Mouse (Mus musculus) layer of hippocampus, adult 2 months (tissue): ENCODE results near the gene Etl4. TPM values are rescaled to one million over a fixed set of nuclear protein-coding genes. Genes with fewer than 3 reads are reported as not detected.
A peak's percentile ranks its signal among the peaks of the same experiment; 100 is the strongest.
"Not testable (repeated sequence)": the region's sequence is repeated elsewhere in the genome, so short reads cannot be mapped to it uniquely, and the experiment has no call there.

ENCODE experiments used
- DNase-seq, 2 experiments: peaks; one replicate each; pipeline ENCODE4 v3.0.0; 2022; ENCODE audit warnings: low spot score in 2 of 2
- H3K27ac ChIP-seq: fragments of 200-600 bp; 2 replicates; pipeline ENCODE4 v1.8.1; 2022
- H3K4me3 ChIP-seq: fragments of 200-600 bp; 2 replicates; pipeline ENCODE4 v1.8.1; 2022; ENCODE audit warnings: mild to moderate bottlenecking
- CTCF ChIP-seq: fragments of 200-600 bp; conservative IDR thresholded peaks from 2 replicates; pipeline ENCODE4 v1.8.1; 2022; ENCODE audit warnings: antibody characterized with exemption, mild to moderate bottlenecking, moderate library complexity
- total RNA-seq, 2 experiments: library from RNA; stranded (reverse); gene quantifications; 2 replicates each; pipeline ENCODE4 v1.2.3; 2021

The Etl4 gene
- total RNA-seq, 2 experiments from 2014 or later: 68.4 to 75.9 TPM

- H3K27ac ChIP-seq: no peak overlapping the region
- TF ChIP-seq CTCF: no peak
- H3K4me3 ChIP-seq: no peak overlapping the region
- no peak for DNase-seq
Measured at GRCm38 (mm10) chr2:20291741-20292110, 382.1 kb downstream of the Etl4 start.

DNA sequence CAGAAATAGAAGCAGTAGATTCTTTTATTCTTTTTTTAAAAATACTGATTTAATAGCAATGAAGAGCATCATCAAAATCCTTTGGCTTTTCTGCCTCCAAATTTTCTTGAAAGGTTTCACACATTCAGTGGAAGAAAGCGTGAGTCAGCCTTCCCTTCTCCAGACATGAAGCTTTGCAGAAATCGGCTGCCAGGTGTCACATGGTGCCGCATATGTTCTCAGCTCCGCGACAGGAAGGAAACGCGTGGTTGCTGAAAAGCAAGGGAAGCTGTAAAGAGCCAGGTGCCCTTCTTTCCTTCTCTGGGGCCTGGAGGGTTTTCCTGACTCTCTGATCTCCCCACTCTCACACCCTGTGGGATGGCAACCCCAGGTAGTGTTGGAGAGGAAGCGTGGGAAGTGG lies 383.8 kb downstream of the Etl4 start:
- no peak overlapping the region for H3K27ac ChIP-seq
- H3K4me3 ChIP-seq: no peak overlapping the region
- peak; percentile 58 to 82 for DNase-seq
- no peak for TF ChIP-seq CTCF

DNA sequence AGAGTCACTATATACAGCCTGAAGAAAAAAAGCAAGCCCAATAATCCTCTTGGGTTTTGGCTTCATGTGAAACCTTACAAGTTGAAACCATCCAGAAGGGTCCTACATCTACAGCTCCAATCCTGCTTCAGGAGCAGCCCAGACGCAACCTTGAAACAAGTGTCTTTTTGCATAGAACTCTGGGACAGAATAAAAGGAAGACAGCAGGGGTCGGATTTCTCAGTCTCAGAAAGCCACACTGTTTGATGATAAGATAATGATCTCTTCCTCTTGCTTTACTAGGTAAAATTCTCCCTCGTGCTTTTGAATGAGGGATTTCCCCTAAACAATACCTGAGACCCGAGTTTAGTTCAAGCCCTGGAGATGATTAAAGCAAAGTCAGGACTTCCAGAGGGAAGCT lies 385.0 kb downstream of the Etl4 start:
- no peak overlapping the region for H3K4me3 ChIP-seq
- TF ChIP-seq CTCF: no peak
- DNase-seq: no peak

GRCm38 (mm10) chr2:20302517-20302916 lies 392.9 kb downstream of the Etl4 start:
- Histone ChIP-seq H3K4me3 (no peak overlapping the region), H3K27ac (no peak overlapping the region)
- DNase-seq: no peak
- TF ChIP-seq CTCF: no peak

More for the DNA sequence above, 385.0 kb downstream of the Etl4 start:
- H3K27ac ChIP-seq: no peak overlapping the region

GRCm38 (mm10) chr2:20324954-20325353 lies 415.4 kb downstream of the Etl4 start:
- TF ChIP-seq CTCF: no peak
- no peak overlapping the region for H3K27ac ChIP-seq
- DNase-seq: no peak

DNA sequence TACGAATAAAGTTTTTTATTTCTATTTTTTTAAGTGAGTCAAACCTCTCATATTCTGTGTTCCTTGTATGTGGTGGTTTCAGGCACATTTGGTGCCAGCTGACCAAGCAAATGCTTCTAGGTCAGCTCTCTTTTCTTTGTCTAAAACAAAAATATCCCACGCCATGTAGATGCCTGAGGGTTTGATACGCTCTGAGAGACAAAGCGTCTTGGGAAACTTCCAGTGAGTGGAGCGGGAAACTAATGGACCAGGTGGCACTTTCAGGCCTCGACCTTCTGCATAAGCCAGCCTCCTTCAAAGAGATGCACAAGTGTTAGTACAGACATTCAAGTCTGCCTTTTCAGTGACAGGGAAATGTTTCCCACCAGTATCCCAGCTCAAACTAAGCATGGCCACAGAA lies 426.6 kb downstream of the Etl4 start:
- TF ChIP-seq CTCF: no peak
- Histone ChIP-seq H3K4me3 (no peak overlapping the region), H3K27ac (no peak overlapping the region)
- DNase-seq: no peak

More at GRCm38 (mm10) chr2:20324954-20325353, 415.4 kb downstream of the Etl4 start:
- H3K4me3 ChIP-seq: no peak overlapping the region

DNA sequence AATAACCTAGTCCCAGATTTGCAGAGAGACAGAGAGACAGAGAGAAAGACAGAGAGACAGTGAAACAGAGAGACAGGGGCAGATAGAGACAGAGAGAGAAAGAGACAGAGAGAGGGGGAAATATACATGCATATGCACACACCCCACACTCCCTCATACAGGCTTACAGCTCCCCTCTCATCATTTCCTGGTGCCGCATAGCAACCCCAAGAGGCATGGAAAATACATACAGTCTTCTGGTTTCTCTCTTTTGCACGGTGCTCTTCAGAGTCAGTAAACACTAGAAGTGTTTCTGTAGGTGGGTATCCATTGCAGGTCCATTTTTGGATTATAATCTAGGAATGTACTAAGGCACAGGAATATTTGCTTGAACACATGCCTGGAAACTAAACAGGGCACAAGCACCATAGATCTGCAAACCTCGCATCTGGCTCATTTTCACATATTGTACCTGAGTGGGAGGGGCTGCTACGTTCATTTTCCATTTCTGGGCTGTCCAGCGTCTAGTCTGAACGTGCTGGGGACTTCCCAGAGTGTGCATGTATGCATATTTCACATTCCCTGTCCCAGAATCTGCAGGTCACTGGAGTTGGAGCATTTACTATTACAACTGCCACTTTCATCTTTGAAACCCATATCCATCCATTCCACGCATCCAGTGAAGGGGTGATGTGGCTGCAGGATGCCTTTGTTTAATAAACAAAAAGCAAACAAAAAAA lies 429.6 kb downstream of the Etl4 start:
- Histone ChIP-seq H3K4me3 (peak overlapping the region; percentile 2), H3K27ac (no peak overlapping the region)
- TF ChIP-seq CTCF: no peak
- no peak for DNase-seq

DNA sequence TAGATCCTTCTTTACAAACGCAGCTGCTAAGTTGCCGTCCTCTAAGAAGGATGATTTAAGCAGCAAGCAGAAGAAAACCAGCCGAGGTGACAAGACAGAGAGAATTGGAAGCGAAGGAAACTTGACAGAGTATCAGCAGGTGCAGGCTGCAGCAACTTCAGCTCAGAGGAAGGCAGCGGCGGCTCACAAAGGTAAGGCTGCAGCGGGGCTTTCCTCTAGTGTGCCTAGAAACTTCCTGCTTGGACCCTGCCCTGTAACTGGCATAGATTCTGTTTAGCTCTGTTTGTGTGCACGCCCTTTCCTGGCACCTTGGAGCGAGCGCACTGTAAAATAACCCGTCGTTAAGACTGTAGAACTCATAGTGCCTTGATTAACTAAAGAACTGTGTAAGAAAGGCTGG lies 430.3 kb downstream of the Etl4 start:
- DNase-seq: no peak
- no peak for TF ChIP-seq CTCF
- H3K4me3 ChIP-seq: peak overlapping the region; percentile 2
- H3K27ac ChIP-seq: no peak overlapping the region

DNA sequence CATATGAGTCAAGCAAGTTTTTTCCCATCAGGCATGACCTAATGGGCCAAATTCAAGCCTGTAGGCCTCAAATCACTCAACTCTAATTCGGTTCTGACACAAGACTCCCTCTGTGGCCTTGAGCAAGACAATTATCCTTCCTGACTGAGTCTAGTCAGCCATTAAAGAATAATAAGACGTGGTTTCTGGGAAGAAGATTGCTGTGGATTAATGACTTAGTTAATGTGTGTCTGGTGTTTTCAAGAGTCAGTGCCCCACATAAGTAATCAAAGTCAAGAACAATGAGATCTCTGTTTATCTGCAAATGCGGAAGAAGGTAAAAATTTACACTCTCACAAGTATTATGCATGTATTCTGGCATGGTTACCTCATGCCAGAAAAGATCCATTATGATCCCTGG lies 437.3 kb downstream of the Etl4 start:
- DNase-seq: no peak

GRCm38 (mm10) chr2:20349268-20349667 lies 439.7 kb downstream of the Etl4 start:
- H3K4me3 ChIP-seq: no peak overlapping the region
- no peak for DNase-seq
- no peak for TF ChIP-seq CTCF
- no peak overlapping the region for H3K27ac ChIP-seq

More for the DNA sequence above, 437.3 kb downstream of the Etl4 start:
- TF ChIP-seq CTCF: no peak
- Histone ChIP-seq H3K4me3 (no peak overlapping the region), H3K27ac (no peak overlapping the region)

DNA sequence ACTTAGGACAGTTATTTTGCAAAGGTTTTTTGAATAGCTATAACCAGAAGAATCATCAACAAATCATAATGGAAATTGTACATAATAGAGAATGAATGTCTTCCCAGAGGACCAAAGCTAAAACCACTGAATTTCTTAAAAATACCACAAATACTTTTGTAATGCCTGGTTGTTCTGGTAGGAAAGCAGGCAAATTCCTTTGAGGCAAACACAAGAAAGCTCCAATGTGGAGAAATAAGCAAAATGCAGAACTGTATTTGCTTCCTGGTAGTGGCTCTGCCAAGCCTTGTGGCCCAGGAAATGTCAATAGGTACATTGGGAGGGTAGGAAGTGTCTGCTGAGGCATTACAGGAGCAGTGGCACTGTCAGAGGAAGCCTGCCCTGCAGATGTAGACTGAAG lies 443.2 kb downstream of the Etl4 start:
- TF ChIP-seq CTCF: no peak
- Histone ChIP-seq H3K4me3 (no peak overlapping the region), H3K27ac (no peak overlapping the region)
- no peak for DNase-seq

DNA sequence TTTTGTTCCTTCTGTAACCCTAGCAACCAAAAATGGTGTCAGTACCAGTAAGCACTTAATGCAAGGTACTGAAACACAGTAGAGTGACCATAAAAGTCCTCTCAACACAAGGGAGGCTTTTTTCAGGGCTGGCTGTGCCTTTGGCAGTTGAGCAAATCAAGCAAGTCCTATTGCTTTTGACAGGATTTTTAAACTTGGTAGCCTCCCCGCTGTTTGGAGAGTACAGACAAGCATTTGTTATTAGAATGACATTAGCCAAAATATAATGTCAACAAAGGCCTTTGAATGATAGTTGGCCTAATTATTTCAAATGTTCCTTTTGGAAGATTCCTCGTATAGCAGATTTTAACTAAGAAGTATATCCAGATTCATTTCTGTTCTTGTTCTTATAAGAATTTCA lies 467.4 kb downstream of the Etl4 start:
- no peak for DNase-seq
- no peak for TF ChIP-seq CTCF
- no peak overlapping the region for H3K27ac ChIP-seq
- no peak overlapping the region for H3K4me3 ChIP-seq

- not testable (repeated sequence) for H3K27ac ChIP-seq, H3K4me3 ChIP-seq, DNase-seq
Measured at GRCm38 (mm10) chr2:20380874-20381273, 471.3 kb downstream of the Etl4 start.

DNA sequence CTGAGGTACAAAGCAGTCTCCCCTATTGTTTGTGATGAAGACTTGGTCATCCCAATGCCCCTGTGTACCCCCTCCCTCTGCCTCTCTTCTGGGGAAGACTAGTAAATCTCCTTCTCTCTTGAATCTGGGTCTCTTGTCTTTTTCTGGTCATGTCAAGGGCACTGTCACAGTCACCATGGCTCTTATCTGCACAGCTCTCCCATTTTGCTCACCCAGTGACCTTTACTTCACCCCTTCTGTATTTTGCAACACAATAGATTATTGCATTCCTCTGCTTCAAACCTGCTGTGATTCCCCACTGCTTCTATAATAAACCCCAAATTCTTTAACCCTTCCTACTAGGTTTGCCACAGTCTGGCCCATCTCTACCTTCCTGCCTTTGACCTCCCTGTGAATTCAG lies 484.5 kb downstream of the Etl4 start:
- Histone ChIP-seq H3K4me3 (no peak overlapping the region), H3K27ac (no peak overlapping the region)
- no peak for DNase-seq
- TF ChIP-seq CTCF: no peak
